Mouse (Mus musculus): ENCODE data around the gene Eral1. TPM values are rescaled to one million over a fixed set of nuclear protein-coding genes. Genes with fewer than 3 reads are reported as not detected.
A peak's percentile ranks its signal among the peaks of the same experiment; 100 is the strongest.

The Eral1 gene
- polyA plus RNA-seq, 1 experiment from 2014 or later, result 40.1 TPM

DNA sequence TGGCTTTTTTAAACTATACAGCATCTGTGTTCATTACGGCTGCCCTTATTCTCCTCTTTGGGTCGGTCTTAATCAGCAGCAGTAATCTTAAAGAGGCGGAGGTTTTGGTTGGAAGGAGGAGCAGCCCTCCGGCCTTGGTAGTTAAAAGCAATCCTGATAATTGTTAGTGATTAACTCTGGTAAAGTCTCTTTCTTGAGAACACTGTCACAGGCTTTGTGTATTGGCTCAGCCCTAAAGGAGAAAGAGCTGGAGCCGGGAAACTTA, 35.9 kb upstream of the Eral1 start:
- Histone ChIP-seq H3K27ac (ENCODE audit: low read depth, low read length) (peak overlapping the region; percentile 89; the same call in 1 of the 2 replicates), H3K4me1 (ENCODE audit: control insufficient read depth, insufficient read depth, low read length) (peaks cover 10% of the 10 kb centered on the region), H3K27me3 (ENCODE audit: control insufficient read depth, insufficient read depth, low read length) (no peaks in the 10 kb centered on the region), H3K9me3 (ENCODE audit: control insufficient read depth, low read length) (no peaks in the 10 kb centered on the region), H3K4me3 (ENCODE audit: low read length) (peak overlapping the region; percentile 80), H3K9ac (ENCODE audit: low read depth, low read length) (peak overlapping the region; percentile 68; the same call in 1 of the 2 replicates), H3K4me2 (replicated peaks; ENCODE audit: low read depth, low read length) (peak overlapping the region; percentile 79), H3K36me3 (ENCODE audit: control insufficient read depth, insufficient read depth, low read length) (no peaks in the 10 kb centered on the region)
- 6% methylated on average over 5 of the region's 5 CpGs for WGBS
- ATAC-seq (ENCODE audit: low FRiP score, low TSS enrichment), result no peak

DNA sequence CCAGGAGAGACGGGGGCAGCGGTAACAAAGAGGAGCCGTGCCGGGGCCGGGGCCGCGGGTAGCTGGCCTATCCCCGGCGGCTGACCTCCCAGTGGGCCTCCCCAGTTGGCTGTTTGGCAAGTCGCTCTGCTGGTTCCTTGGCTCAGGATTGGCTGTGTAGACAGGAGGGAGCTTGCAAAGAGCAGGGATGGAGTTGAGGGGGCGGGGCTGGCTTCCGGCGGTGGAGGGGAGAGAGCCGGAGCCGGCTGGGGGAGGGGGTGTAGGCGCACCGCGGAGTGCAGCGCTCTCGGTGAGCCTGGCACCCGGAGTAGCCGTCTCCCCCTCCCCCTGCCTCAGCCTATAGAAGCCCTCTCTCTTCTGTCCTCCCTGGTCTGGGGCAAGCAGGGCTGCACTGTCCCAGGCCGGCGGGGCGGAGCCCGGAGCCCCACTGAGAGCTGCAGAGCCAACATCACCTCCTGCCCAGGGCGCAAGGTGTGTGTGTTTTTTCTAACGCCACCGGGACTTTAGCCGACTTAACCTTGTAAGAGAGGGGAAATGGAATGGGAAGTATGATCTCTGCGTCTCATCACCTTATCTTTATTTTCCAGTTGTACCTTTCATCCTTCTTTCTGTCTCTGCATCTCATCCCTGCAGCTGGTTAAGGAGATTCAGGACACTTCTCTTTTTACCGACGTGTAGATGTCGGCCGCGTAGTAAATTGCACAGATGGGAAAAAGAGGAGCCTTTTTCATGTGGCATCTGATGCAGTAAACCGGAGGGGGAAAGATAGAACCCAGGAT, 35.4 kb upstream of the Eral1 start:
- H3K27me3 ChIP-seq (ENCODE audit: control insufficient read depth, insufficient read depth, low read length), result no peaks in the 10 kb centered on the region
- H3K9ac ChIP-seq (ENCODE audit: low read depth, low read length), result peak overlapping the region; percentile 68
- H3K4me1 ChIP-seq (ENCODE audit: control insufficient read depth, insufficient read depth, low read length), result peaks cover 10% of the 10 kb centered on the region
- peak; percentile 100 for ATAC-seq (ENCODE audit: low FRiP score, low TSS enrichment)
- H3K4me3 ChIP-seq (ENCODE audit: low read length), result peak overlapping the region; percentile 80
- peak overlapping the region; percentile 89 for H3K27ac ChIP-seq (ENCODE audit: low read depth, low read length)
- no peaks in the 10 kb centered on the region for H3K36me3 ChIP-seq (ENCODE audit: control insufficient read depth, insufficient read depth, low read length)
- H3K4me2 ChIP-seq (replicated peaks; ENCODE audit: low read depth, low read length), result peak overlapping the region; percentile 79
- 1% methylated on average over 30 of the region's 37 CpGs for WGBS
- H3K9me3 ChIP-seq (ENCODE audit: control insufficient read depth, low read length), result no peaks in the 10 kb centered on the region

- no peaks in the 10 kb centered on the region for H3K36me3 ChIP-seq (ENCODE audit: control insufficient read depth, insufficient read depth, low read length)
- H3K4me1 ChIP-seq (ENCODE audit: control insufficient read depth, insufficient read depth, low read length), result peaks cover 13% of the 10 kb centered on the region
- 5% methylated on average over 19 of the region's 19 CpGs for WGBS
- H3K4me2 ChIP-seq (replicated peaks; ENCODE audit: low read depth, low read length), result peak overlapping the region; percentile 79
- peak overlapping the region; percentile 68 for H3K9ac ChIP-seq (ENCODE audit: low read depth, low read length)
- H3K27me3 ChIP-seq (ENCODE audit: control insufficient read depth, insufficient read depth, low read length), result no peaks in the 10 kb centered on the region
- no peak for ATAC-seq (ENCODE audit: low FRiP score, low TSS enrichment)
- no peaks in the 10 kb centered on the region for H3K9me3 ChIP-seq (ENCODE audit: control insufficient read depth, low read length)
- peak overlapping the region; percentile 80 for H3K4me3 ChIP-seq (ENCODE audit: low read length)
- peak overlapping the region; percentile 83 for H3K27ac ChIP-seq (ENCODE audit: low read depth, low read length)
Observed at GRCm38 (mm10) chr11:78114676-78115366, 34.6 kb upstream of the Eral1 start.

GRCm38 (mm10) chr11:78113616-78114015, 33.4 kb upstream of the Eral1 start:
- no peak overlapping the region for H3K4me2 ChIP-seq (replicated peaks; ENCODE audit: low read depth, low read length)
- H3K4me3 ChIP-seq (ENCODE audit: low read length), result no peak overlapping the region
- H3K9me3 ChIP-seq (ENCODE audit: control insufficient read depth, low read length), result no peaks in the 10 kb centered on the region
- H3K9ac ChIP-seq (ENCODE audit: low read depth, low read length), result no peak overlapping the region
- no peak overlapping the region for H3K27ac ChIP-seq (ENCODE audit: low read depth, low read length)
- 92% methylated on average over 2 of the region's 2 CpGs for WGBS
- H3K4me1 ChIP-seq (ENCODE audit: control insufficient read depth, insufficient read depth, low read length), result peaks cover 14% of the 10 kb centered on the region
- no peaks in the 10 kb centered on the region for H3K27me3 ChIP-seq (ENCODE audit: control insufficient read depth, insufficient read depth, low read length)
- ATAC-seq (ENCODE audit: low FRiP score, low TSS enrichment), result no peak
- H3K36me3 ChIP-seq (ENCODE audit: control insufficient read depth, insufficient read depth, low read length), result no peaks in the 10 kb centered on the region

DNA sequence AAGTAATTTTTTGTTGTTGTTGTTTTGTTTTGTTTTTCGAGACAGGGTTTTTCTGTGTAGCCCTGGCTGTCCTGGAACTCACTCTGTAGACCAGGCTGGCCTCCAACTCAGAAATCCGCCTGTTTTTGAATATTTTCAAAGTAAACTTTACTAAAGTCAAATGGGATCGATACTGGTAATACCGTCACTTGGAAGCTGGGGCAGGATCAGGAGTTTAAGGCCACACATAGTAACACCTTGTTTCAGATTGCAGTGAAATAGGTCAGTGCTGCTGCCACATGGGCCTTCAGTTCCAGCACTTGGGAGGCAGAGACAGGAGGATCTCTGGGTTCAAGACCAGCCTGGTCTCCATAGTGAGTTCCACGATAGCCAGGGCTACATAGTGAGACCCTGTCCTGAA, 24.3 kb upstream of the Eral1 start:
- no peak overlapping the region for H3K27ac ChIP-seq (ENCODE audit: low read depth, low read length)
- H3K9ac ChIP-seq (ENCODE audit: low read depth, low read length), result no peak overlapping the region
- no peaks in the 10 kb centered on the region; the same call in 1 of the 2 replicates for H3K9me3 ChIP-seq (ENCODE audit: control insufficient read depth, low read length)
- no peak overlapping the region for H3K4me2 ChIP-seq (replicated peaks; ENCODE audit: low read depth, low read length)
- WGBS, result 94% methylated on average over 5 of the region's 5 CpGs
- no peaks in the 10 kb centered on the region for H3K4me1 ChIP-seq (ENCODE audit: control insufficient read depth, insufficient read depth, low read length)
- no peaks in the 10 kb centered on the region for H3K27me3 ChIP-seq (ENCODE audit: control insufficient read depth, insufficient read depth, low read length)
- ATAC-seq (ENCODE audit: low FRiP score, low TSS enrichment), result no peak
- no peak overlapping the region for H3K4me3 ChIP-seq (ENCODE audit: low read length)
- H3K36me3 ChIP-seq (ENCODE audit: control insufficient read depth, insufficient read depth, low read length), result peaks cover 3% of the 10 kb centered on the region

DNA sequence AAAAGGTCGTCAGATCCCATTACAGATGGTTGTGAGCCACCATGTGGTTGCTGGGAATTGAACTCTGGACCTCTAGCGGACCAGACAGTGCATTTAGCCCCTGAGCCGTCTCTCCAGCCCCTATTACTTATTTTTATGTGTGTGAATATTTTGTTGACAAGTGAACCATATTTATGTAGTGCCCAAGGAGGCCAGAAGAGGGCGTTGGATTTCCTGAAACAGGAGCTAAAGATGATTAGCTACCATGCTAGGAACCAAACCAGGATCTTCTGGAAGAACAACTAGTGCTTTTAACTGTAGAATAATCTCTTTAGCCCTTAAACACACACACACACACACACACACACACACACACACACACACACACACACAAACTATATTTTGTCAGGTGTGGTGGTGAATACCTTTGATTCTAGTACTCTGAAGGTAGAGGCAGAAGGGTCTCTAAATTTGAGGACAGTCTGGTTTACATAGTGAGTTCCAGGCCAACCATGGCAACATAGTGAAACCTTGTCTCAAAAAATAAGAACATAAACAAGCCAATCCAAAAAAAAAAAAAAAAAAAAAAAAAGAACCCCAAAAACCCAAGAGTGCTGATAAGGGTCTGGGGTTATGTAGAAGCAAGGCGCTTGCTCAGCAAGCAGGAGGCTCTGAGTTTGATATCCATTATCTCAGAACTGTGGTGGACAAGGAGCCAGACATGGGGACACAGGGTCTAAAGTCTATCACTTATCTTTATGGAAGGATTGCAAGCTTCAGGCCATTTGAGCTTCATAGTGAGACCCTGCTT, 23.0 kb upstream of the Eral1 start:
- 68% methylated on average over 5 of the region's 5 CpGs for WGBS
- H3K27ac ChIP-seq (ENCODE audit: low read depth, low read length), result no peak overlapping the region
- peaks cover 3% of the 10 kb centered on the region for H3K36me3 ChIP-seq (ENCODE audit: control insufficient read depth, insufficient read depth, low read length)
- no peaks in the 10 kb centered on the region; the same call in 1 of the 2 replicates for H3K9me3 ChIP-seq (ENCODE audit: control insufficient read depth, low read length)
- no peaks in the 10 kb centered on the region for H3K27me3 ChIP-seq (ENCODE audit: control insufficient read depth, insufficient read depth, low read length)
- no peak overlapping the region for H3K4me3 ChIP-seq (ENCODE audit: low read length)
- no peak overlapping the region for H3K9ac ChIP-seq (ENCODE audit: low read depth, low read length)
- no peak for ATAC-seq (ENCODE audit: low FRiP score, low TSS enrichment)
- no peak overlapping the region for H3K4me2 ChIP-seq (replicated peaks; ENCODE audit: low read depth, low read length)
- no peaks in the 10 kb centered on the region for H3K4me1 ChIP-seq (ENCODE audit: control insufficient read depth, insufficient read depth, low read length)

DNA sequence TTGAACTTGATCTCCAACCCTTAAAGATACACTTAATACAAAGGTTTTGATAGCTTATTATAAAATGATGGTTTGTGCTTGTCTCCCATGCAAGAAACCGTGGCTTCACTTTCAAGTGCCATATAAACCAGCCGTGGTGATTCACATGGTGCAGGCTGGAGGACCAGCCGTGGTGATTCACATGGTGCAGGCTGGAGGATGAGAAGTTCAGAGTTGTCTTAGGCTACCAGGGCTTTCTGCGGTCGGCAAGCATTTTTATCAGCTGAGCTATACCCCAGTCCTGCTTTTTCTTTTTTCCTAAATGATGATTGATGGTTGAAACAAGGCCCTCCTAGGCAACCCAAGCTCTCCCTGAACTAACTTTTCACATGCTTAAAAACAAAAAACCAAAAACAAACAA, 22.0 kb upstream of the Eral1 start:
- Histone ChIP-seq H3K27ac (ENCODE audit: low read depth, low read length) (no peak overlapping the region), H3K4me2 (replicated peaks; ENCODE audit: low read depth, low read length) (no peak overlapping the region), H3K9ac (ENCODE audit: low read depth, low read length) (no peak overlapping the region), H3K9me3 (ENCODE audit: control insufficient read depth, low read length) (no peaks in the 10 kb centered on the region), H3K27me3 (ENCODE audit: control insufficient read depth, insufficient read depth, low read length) (no peaks in the 10 kb centered on the region), H3K4me3 (ENCODE audit: low read length) (no peak overlapping the region), H3K4me1 (ENCODE audit: control insufficient read depth, insufficient read depth, low read length) (no peaks in the 10 kb centered on the region), H3K36me3 (ENCODE audit: control insufficient read depth, insufficient read depth, low read length) (peaks cover 3% of the 10 kb centered on the region)
- WGBS, result 90% methylated on average over 5 of the region's 5 CpGs
- ATAC-seq (ENCODE audit: low FRiP score, low TSS enrichment), result no peak

- Histone ChIP-seq H3K4me3 (ENCODE audit: low read length) (no peak overlapping the region), H3K36me3 (ENCODE audit: control insufficient read depth, insufficient read depth, low read length) (no peaks in the 10 kb centered on the region; the same call in 1 of the 2 replicates), H3K27ac (ENCODE audit: low read depth, low read length) (no peak overlapping the region), H3K9me3 (ENCODE audit: control insufficient read depth, low read length) (no peaks in the 10 kb centered on the region), H3K4me1 (ENCODE audit: control insufficient read depth, insufficient read depth, low read length) (peaks cover 11% of the 10 kb centered on the region; the same call in 1 of the 2 replicates), H3K4me2 (replicated peaks; ENCODE audit: low read depth, low read length) (no peak overlapping the region), H3K27me3 (ENCODE audit: control insufficient read depth, insufficient read depth, low read length) (no peaks in the 10 kb centered on the region), H3K9ac (ENCODE audit: low read depth, low read length) (no peak overlapping the region)
- 91% methylated on average over 11 of the region's 11 CpGs for WGBS
- no peak for ATAC-seq (ENCODE audit: low FRiP score, low TSS enrichment)
Observed at GRCm38 (mm10) chr11:78100746-78101145, 20.6 kb upstream of the Eral1 start.

Data from kidney, embryonic 14.5 days (tissue).